Mouse (Mus musculus) heart, postnatal 10 days (tissue): ENCODE results near the gene Cwc22. TPM values are rescaled to one million over a fixed set of nuclear protein-coding genes. Genes with fewer than 3 reads are reported as not detected.

ENCODE experiments used
- DNase-seq, 2 experiments: peaks; one replicate each; pipeline ENCODE4 v3.0.0; 2021
- intact Hi-C: fragments of 180-260 bp; cut with DNase I; formaldehyde crosslinking; loops from one replicate; pipeline ENCODE4 v1.15.1; 2025
- total RNA-seq, 2 experiments: library from RNA; stranded (reverse); gene quantifications; 2 replicates each; pipeline ENCODE4 v1.2.3; 2021

Cwc22 gene
- total RNA-seq, 2 experiments from 2014 or later = 18.2 to 21.4 TPM

DNA sequence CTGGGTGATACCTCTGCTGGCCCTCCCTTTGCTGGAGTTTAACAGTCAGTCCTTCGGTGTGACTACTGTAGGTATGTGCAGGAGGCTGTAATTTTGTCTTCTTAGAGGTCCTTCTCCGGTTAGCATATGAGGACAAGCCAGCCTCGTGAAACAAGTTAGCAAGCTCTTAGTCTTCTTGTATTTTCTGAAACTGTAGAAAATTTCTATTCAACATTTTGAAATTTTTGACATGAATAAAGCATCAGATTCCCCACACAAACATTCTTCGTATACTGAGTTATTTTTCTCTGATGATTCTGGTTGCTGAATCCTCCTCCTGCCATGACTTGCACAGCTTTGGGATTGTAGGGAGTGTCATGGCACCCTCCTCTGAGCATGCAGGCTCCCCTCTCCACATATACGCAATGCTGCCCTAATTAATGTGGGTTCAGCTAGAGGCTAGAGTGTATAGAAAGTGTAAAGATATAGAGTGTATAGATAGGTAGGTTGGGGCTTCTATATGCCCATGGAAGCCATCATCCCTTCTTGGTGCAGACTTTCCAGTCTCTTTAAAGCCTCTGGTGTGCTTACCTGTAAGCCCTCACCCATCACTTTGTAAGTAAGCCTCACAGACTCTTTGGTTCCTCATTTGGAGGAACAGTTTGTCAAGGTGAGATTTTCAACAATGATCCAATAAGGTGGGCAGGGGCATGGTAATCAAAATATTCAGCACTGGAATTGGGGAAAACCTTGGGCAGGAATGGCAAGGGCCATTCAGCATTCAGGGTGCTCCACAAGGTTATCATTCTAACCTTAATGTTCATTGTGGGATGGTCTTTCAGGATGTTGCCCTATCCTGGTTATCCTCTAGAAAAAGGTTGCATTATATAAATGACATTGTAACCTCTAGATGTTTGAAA is 64.6 kb downstream of the Cwc22 start:
- intact Hi-C loops = no loop called here
- no peak for DNase-seq

DNA sequence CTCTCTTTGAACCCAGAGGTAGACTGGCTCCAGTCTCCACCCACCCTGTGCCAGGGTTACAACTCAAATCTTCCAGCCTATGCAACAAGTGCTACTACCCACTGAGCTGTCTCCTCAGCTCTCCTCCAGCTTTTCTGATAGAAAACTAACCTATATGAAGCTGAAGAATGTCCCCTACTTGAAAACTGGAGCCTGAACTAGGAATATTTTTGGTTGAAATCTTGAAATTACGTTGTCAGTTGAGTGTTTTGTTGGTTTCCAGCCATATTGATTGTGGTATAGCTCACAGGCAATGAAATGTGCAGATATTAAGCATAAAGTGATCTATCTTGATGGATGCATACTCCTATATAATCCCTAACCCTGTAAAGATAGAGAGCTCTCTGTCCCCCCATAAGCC is 65.8 kb downstream of the Cwc22 start:
- intact Hi-C loops = no loop called here

DNA sequence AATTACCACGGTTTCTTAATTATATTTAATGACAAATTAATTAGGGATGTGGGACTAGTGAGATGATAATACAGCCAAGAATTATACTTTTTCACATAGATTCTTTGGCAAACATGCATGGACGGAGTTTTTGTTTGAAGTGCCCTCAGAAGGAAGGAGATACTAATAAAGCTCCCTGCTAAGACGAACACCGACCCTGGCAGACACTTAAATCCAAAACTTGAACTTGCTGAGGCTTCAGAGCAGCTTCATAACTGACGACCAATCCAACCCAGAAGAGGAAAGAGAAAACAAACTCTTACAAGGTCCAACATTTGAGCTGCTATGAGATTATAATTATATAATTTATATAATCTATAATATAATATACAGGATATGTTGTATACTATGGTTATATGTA is 66.4 kb downstream of the Cwc22 start:
- intact Hi-C loops = loop anchor here (10.0 kb wide), 1 partner anchor 115 kb away; no protein-coding TSS in a partner anchor
- DNase-seq = no peak

More for the DNA sequence above, 65.8 kb downstream of the Cwc22 start:
- no peak for DNase-seq

DNA sequence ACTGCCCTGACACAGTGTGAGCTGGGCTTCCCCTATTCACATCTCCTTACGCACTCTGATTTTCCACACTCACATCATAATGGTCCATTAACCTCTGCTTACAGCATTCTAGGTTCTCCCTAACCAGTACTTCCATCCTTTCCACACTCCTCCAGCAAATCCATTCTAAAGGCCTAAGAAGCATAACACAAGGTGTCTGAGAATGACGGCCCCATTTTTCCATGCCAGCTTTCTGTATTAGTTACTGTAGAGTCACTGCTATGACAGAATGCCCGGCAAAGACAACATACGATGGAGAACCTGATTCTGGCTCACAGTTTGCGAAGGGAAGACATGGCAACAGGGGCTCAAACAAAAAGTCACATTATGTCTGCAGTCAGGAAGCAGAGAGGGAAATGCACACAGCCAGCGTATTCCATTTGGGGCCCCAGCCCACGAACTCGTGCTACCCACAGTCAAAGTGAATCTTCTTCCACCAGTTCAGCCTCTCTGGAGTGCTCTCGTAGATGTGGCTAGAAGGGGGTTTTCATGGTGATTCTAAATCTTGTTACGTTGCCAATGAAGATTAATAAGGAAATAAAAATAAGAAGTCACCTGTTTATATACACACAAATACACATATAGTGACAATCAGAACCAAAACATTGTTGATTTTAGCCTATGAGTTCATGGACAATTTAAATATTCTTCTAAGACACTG is 68.9 kb downstream of the Cwc22 start:
- no peak for DNase-seq
- intact Hi-C loops = loop anchor here (10.0 kb wide), 1 partner anchor 117 kb away; no protein-coding TSS in a partner anchor

DNA sequence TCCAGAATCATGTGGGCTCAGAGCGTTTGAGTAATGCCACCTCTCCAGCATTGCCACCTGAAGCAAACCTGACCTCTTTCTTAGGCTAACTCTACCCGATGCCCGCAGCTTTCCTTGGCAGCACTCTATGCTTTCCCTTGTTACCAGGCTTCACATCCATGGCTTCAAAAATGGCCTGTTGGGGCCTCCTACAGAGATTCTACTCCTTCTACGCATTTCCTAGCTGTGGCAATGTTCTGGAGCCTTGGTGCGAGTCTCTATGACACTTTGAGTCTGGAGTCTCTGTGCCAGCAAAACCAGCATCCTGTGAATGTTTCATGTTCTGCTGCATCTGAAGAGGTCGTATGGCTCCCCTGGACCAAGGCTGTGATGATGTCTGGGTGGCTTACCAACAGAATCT is 69.8 kb downstream of the Cwc22 start:
- DNase-seq = no peak
- intact Hi-C loops = loop anchor here (10.0 kb wide), 1 partner anchor 118 kb away; no protein-coding TSS in a partner anchor

DNA sequence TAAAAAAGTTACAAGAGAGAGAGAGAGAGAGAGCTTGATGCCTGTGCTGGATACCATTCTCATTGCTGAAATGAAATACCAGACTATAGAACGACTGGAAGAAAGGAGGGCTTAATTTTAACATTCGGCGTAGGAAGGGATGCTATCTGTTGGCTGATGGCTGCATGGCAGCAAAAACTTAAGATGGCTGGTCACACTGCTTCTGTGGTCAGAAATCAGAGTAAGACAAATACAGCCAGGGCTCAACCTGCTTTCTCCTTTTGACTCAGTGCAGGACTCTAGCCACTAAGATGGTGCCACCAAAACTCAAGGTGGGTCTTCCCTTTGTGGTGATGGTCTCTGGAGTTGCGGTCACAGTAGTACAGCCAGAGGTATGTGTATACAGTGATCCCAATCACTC is 70.7 kb downstream of the Cwc22 start:
- no peak for DNase-seq
- intact Hi-C loops = loop anchor here (10.0 kb wide), 1 partner anchor 119 kb away; no protein-coding TSS in a partner anchor

DNA sequence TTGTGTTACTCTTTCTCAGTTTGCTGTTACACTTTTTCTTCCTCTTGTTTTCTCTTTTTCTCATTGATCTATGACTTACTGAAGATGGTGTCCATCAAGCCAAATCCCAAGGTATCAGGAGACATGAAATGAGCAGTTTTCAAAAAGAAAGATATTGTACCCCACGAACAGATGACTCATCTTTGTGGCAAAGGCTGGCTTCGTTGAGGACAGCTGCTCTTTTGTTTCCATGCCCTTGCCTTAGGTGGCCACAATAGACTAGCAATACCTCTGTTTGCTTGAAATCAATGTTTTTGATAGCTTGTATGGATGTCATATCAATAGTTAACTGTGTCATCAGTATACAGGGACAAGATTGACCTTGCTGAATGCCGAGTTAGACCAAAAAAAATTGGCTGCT is 71.5 kb downstream of the Cwc22 start:
- no peak for DNase-seq
- intact Hi-C loops = loop anchor here (10.0 kb wide), 1 partner anchor 120 kb away; no protein-coding TSS in a partner anchor

DNA sequence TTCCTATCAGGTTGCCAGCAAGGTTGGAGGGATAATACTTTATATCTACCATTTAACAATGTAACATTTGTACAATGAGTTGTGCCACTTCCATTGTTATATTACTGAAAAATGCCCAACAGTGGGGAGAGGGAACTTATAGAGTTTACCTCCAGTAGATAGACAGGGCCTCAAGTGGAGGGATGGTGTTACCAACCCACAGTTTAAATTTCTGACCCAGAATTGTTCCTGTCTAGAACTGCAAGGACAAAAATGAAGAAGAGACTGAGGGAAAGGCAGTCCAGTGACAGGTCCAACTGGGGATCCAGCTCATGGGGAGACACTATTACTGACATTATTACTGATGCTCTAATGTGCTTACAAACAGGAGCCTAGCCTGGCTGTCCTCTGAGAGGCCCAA is 72.4 kb downstream of the Cwc22 start:
- intact Hi-C loops = loop anchor here (10.0 kb wide), 1 partner anchor 121 kb away; no protein-coding TSS in a partner anchor
- no peak for DNase-seq

DNA sequence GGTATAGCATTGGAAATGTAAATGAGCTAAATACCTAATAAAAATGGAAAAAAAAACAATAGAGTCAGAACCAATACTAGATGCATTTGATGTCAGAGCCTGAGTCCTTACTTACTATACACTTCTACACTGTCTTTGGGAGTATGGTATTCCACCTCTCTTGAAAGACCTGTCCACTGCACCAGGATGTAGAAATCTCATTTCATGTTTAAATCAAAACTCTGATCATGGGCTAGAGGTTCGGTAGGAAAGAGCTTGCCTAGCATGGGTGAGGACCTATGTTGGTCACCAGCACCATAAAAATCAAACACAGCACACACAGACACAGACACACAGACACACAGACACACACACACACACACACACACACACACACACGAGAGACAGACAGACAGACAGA is 73.5 kb downstream of the Cwc22 start:
- no peak for DNase-seq
- intact Hi-C loops = loop anchor here (10.0 kb wide), 1 partner anchor 122 kb away; no protein-coding TSS in a partner anchor

DNA sequence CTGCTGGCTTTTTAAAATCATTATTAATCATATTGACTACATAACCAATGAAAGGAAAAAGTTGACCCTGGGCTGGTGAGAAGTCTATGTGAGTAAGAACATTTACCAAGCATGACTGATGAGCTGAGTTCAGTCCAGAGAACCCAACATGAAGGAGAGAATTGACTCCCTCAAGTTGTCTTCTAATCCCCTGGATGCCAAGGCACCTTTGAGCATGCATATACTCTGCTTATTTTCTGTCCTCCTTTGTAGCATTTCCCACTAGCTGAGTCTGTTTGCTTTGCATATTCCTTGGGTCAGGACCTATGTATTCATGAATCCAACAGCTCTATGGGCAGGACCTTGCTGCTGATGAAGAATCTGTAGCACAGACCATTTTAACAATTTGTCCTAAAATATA is 75.0 kb downstream of the Cwc22 start:
- no peak for DNase-seq
- intact Hi-C loops = loop anchor here (10.0 kb wide), 1 partner anchor 124 kb away; no protein-coding TSS in a partner anchor

DNA sequence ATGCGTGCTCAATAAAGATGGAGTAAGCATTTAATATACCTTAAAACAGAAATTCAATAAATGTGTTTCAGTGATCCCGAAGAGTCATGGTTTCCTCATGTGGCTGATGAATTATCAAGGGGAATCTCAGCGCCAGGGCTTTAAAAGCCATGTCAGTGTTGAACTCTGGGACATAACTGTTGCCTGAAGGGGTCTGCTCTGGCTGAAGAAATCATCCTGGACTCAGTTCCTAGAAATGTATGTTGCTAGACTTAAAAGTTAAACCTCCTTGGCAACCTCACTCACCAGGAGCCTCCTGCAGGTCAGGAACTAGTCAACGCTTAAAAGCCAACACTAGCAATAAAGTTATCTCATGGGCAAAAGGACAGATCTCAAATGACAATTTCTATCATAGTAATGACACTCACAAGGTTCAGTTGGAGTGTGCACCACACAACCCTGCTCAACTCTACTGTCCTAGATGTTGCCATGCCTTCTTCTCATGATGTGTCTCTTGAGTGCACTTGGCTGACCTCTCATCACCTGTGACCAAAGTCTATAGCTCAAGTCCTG is 76.4 kb downstream of the Cwc22 start:
- intact Hi-C loops = loop anchor here (10.0 kb wide), 1 partner anchor 125 kb away; no protein-coding TSS in a partner anchor

DNA sequence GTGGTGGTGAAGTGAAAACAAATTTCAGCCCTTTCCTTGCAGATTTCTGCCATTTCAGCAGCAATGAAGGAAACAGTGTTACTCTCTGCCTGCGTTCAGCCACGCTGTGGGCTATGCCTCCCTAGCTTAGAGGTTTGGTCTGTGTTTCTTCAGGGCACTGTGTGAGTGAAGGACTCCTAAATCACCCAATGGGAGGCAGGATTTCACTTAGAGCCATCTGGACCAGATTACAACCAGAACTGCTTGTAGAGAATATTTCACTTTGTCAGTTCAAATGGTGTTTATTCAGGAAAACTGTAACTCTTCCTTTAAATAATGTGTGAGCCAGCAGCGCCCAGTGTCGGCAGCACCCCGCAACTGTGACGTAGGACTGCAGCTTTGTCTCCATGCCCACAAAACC is 82.2 kb downstream of the Cwc22 start:
- intact Hi-C loops = no loop called here

More for the DNA sequence above, 76.4 kb downstream of the Cwc22 start:
- DNase-seq = no peak

DNA sequence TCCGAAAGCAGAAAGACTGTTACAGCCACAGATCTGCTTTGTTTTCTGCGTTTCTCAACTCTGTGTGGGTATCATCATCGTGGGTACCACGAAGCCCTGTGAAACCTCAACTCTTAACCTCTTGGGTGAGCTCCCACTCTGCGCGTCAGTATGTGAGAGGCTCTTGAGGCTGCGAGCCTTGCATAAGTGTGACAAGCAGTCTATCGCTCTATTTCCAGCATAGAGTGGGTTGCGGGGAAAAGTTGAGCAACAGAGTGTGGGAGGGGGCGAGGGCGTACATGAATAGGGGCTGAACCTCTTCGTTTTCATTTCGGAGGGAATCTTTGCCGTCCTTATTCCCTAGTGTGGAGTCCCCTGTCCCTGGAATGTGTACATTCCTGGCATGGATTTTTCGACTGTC is 82.7 kb downstream of the Cwc22 start:
- DNase-seq = peak; percentile 7 to 15
- intact Hi-C loops = no loop called here

More for the DNA sequence above, 82.2 kb downstream of the Cwc22 start:
- DNase-seq = no peak

DNA sequence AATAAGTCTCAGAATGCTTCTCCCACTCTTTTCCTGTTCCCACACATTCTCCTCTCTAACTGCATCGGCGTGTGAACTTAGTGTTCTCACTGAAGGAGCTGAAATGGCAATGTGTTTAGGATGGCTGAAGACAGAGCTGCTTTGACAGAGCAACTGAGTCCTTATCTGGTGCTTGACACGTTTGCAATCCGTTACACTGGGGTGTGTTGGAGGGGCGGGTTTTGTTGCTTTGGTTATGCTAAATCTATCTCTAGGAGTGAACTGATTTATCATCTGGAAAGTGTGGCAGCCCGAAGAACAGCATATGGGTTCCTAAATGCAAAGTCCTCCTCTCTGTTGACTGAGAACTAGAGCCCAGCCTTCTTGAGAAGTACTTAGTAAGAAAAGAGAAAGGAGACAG is 104.7 kb downstream of the Cwc22 start:
- DNase-seq = no peak
- intact Hi-C loops = no loop called here

DNA sequence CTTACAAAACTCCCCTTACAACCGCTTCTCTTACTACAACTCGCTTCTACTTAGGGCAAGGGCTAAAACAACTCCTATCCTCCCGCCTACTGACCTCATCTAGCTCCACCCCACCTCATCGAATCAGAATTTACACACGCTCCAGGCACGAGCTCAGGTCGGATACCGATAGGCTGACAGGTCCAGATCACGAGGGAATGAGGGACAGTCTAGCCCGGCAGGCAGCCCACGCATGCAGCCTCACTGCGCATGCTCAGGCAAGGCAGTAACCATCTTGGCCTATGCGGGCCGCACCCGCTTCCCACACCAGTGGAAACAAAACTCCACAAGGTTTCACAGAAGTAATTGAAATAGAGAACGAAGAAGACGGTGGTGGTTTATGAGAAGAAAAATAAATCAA is 106.6 kb downstream of the Cwc22 start:
- intact Hi-C loops = no loop called here
- no peak for DNase-seq

DNA sequence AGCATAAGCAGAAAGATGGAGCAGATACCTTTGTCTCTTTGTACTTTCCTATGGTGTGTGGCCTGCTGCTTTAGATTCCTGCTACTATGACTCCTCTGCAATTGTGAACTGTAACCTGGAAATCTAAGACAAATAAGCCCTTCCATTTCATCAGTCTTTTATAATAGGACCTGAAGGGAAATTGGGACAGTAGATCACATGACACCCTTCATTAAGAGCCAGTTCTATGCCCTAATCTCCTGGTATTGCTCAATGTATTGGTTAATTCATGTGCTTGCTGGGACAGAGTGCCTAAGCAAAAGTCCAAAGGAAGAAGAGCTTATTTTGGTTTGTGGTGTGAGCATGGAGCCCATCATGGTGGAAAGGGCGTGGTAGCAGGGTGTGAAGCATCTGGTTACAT is 107.5 kb downstream of the Cwc22 start:
- intact Hi-C loops = no loop called here
- DNase-seq = no peak

DNA sequence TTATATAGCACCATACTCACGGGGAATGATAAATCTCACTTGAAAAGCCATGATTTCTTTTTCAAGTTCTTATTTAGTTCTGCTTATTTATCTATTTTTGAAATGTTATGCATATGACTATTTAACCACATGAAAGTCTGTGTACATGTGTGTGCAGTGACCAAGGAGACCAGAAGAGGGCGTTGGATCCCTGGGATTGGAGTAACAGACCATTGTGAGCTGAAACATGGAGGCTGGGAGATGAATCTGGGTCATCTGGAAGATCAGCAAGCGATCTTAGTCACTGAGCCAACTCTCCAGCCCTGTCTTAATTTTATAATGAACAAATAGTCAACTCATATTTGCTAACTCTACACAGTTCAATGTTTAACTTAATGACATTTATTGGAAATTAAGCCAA is 110.4 kb downstream of the Cwc22 start:
- intact Hi-C loops = no loop called here
- no peak for DNase-seq
